Mouse (Mus musculus) adrenal gland, postnatal 10 days (tissue): ENCODE results near the gene Dmrtc2. TPM values are rescaled to one million over a fixed set of nuclear protein-coding genes. Genes with fewer than 3 reads are reported as not detected.
"Not testable (repeated sequence)": the region's sequence is repeated elsewhere in the genome, so short reads cannot be mapped to it uniquely, and the experiment has no call there.

ENCODE experiments used
- DNase-seq: peaks from one replicate; pipeline ENCODE4 v3.0.0; 2021; ENCODE audit warnings: mixed read lengths
- total RNA-seq, 2 experiments: library from RNA; stranded (reverse); gene quantifications; 2 replicates each; pipeline ENCODE4 v1.2.3; 2021

The Dmrtc2 gene
- total RNA-seq, 2 experiments from 2014 or later: not detected

- DNase-seq: no peak
Observed at GRCm38 (mm10) chr7:24869080-24869479, 777 bp upstream of the Dmrtc2 start.

- DNase-seq: no peak
Observed at GRCm38 (mm10) chr7:24877588-24877987, 7.7 kb downstream of the Dmrtc2 start.

GRCm38 (mm10) chr7:24879620-24880019 is 9.8 kb downstream of the Dmrtc2 start:
- no peak for DNase-seq

GRCm38 (mm10) chr7:24882416-24883199 is 12.8 kb downstream of the Dmrtc2 start:
- peak; percentile 49 for DNase-seq

GRCm38 (mm10) chr7:24883896-24884692 is 14.2 kb downstream of the Dmrtc2 start, which contains the start of gene Rps19:
Gene Rps19 (plus strand): TSS chr7:24884371.
- DNase-seq: peak; percentile 99

GRCm38 (mm10) chr7:24884693-24885291 is 14.9 kb downstream of the Dmrtc2 start:
- DNase-seq: no peak

GRCm38 (mm10) chr7:24885468-24886307 is 15.8 kb downstream of the Dmrtc2 start:
- no peak for DNase-seq

- peak; percentile 66 for DNase-seq
Observed at GRCm38 (mm10) chr7:24886308-24886633, 16.4 kb downstream of the Dmrtc2 start.

GRCm38 (mm10) chr7:24887096-24887495 is 17.2 kb downstream of the Dmrtc2 start:
- no peak for DNase-seq

GRCm38 (mm10) chr7:24889431-24890220 is 19.8 kb downstream of the Dmrtc2 start:
- DNase-seq: no peak

- peak; percentile 83 for DNase-seq
Observed at GRCm38 (mm10) chr7:24890281-24891216, 20.7 kb downstream of the Dmrtc2 start.

- no peak for DNase-seq
Observed at GRCm38 (mm10) chr7:24891241-24892124, 21.6 kb downstream of the Dmrtc2 start.

GRCm38 (mm10) chr7:24892125-24892583 is 22.3 kb downstream of the Dmrtc2 start:
- DNase-seq: no peak

GRCm38 (mm10) chr7:24895749-24896148 is 25.9 kb downstream of the Dmrtc2 start:
- DNase-seq: not testable (repeated sequence)

GRCm38 (mm10) chr7:24896269-24896668 is 26.4 kb downstream of the Dmrtc2 start:
- no peak for DNase-seq

GRCm38 (mm10) chr7:24897224-24897623 is 27.4 kb downstream of the Dmrtc2 start, which contains the start of gene Cd79a:
Gene Cd79a (plus strand): TSS chr7:24897381.
- no peak for DNase-seq

- no peak for DNase-seq
Observed at GRCm38 (mm10) chr7:24897959-24898358, 28.1 kb downstream of the Dmrtc2 start.

GRCm38 (mm10) chr7:24901114-24901513 is 31.3 kb downstream of the Dmrtc2 start:
- no peak for DNase-seq

- no peak for DNase-seq
Observed at GRCm38 (mm10) chr7:24901842-24902241, 32.0 kb downstream of the Dmrtc2 start.
